Mouse (Mus musculus) forebrain, postnatal 0 days (tissue): ENCODE results near the gene Slc44a4. TPM values are rescaled to one million over a fixed set of nuclear protein-coding genes. Genes with fewer than 3 reads are reported as not detected.

ENCODE experiments used
- ATAC-seq: fragments of 200-750 bp; cut with Nextera tagmentation; 2 replicates; pipeline ENCODE4 v1.8.0; 2017; ENCODE audit warnings: mild to moderate bottlenecking, moderate library complexity
- DNase-seq: peaks from one replicate; pipeline ENCODE4 v3.0.0-alpha.2; 2015
- H3K27ac ChIP-seq: fragments of 300-500 bp; sonication (generic); 2 replicates; pipeline ENCODE4 v1.5.1; 2014; ENCODE audit warnings: low read depth, mild to moderate bottlenecking, antibody characterized with exemption, low read length, moderate library complexity, mixed read lengths
- H3K27me3 ChIP-seq: fragments of 300-500 bp; sonication (generic); 2 replicates; pipeline ENCODE4 v1.6.1; 2014; ENCODE audit warnings: mild to moderate bottlenecking, low read length, mixed read lengths; ENCODE audit not compliant: insufficient read depth
- H3K36me3 ChIP-seq: fragments of 300-500 bp; sonication (generic); 2 replicates; pipeline ENCODE4 v1.6.1; 2014; ENCODE audit warnings: mild to moderate bottlenecking, moderate library complexity; ENCODE audit not compliant: insufficient read depth
- H3K4me1 ChIP-seq: fragments of 300-500 bp; sonication (generic); 2 replicates; pipeline ENCODE4 v1.6.1; 2014; ENCODE audit warnings: antibody characterized with exemption; ENCODE audit not compliant: insufficient read depth
- H3K4me2 ChIP-seq: fragments of 300-500 bp; sonication (generic); 2 replicates; pipeline ENCODE4 v1.6.1; 2014; ENCODE audit warnings: low read depth, mild to moderate bottlenecking, moderate library complexity
- H3K4me3 ChIP-seq: fragments of 300-500 bp; sonication (generic); 2 replicates; pipeline ENCODE4 v1.5.1; 2014; ENCODE audit warnings: low read depth, low read length, mixed read lengths
- H3K9ac ChIP-seq: fragments of 300-500 bp; sonication (generic); 2 replicates; pipeline ENCODE4 v1.6.1; 2014; ENCODE audit warnings: mild to moderate bottlenecking
- H3K9me3 ChIP-seq: fragments of 300-500 bp; sonication (generic); 2 replicates; pipeline ENCODE4 v1.6.1; 2016; ENCODE audit warnings: low read length
- CTCF ChIP-seq: sonication (generic); IDR thresholded peaks from 2 replicates; pipeline ENCODE4 v1.5.1; 2016; ENCODE audit warnings: antibody characterized with exemption, control low read depth, low read depth
- WGBS: fragments of 180-500 bp; shearing (Covaris S2); extraction: QIAGEN DNeasy Blood & Tissue Kit; methylation state at CpG from one replicate; pipeline ENCODE4 v1.1.7; 2014; 5-methylcytosine and 5-hydroxymethylcytosine counted together
- polyA plus RNA-seq: library from polyadenylated mRNA; unstranded; fragments of >200 nt; fragmentation: Nextera tagmentation; extraction: Ambion mirVana; gene quantifications from 2 replicates; pipeline ENCODE4 v1.2.1, GENCODE M21; 2015
- total RNA-seq: library from RNA; depleted of rRNA; stranded (reverse); fragments of >200 nt; gene quantifications from 2 replicates; pipeline ENCODE4 v1.2.3, GENCODE M21; 2014

Gene Slc44a4
- total and polyA plus RNA-seq, 2 experiments from 2014 or later, result not detected

DNA sequence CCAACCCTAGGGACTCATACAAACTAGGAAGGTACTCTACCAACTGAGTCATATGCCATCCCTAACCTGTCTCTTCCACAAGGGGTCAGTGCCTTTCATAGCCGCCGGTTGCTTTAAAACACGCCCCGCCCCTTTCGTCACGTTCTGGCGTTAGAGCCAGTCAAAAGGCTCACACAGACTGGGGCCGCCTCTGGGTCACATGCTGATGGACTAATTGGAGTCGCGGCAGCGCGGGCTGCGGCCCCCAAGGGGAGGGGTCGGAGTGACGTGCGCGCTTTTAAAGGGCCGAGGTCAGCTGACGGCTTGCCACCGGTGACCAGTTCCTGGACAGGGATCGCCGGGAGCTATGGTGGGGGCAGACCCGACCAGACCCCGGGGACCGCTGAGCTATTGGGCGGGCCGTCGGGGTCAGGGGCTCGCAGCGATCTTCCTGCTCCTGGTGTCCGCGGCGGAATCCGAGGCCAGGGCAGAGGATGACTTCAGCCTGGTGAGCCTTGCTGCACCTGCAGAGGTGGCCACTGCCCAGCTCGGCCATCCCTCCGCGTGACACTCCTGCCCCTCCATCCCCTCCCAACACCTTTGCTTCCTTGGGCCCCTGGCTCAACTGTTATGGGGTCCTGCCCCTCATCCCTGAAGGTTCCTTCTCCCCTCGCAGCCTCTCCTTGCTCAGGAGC is 16.9 kb downstream of the Slc44a4 start, which contains the start of gene Neu1:
Neu1 (plus strand) TSS at position 193 of the 674 bp plus-strand sequence.
- H3K27ac ChIP-seq, result peak within 1 kb of the TSS; percentile 67

DNA sequence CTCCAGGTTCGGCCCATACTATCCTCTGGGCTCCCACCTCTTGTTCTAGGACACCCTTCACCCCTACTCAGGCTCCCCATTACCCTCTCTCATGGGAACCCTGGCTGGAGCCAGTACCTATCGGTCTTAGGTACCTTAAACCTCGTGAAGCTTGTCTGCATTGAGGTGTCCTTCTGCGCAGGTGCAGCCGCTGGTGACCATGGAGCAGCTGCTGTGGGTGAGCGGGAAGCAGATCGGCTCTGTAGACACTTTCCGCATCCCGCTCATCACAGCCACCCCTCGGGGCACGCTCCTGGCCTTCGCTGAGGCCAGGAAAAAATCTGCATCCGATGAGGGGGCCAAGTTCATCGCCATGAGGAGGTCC is 17.5 kb downstream of the Slc44a4 start:
- peak overlapping the region; percentile 99 for H3K4me2 ChIP-seq
- no peak for TF ChIP-seq CTCF
- peak overlapping the region; percentile 67 for H3K27ac ChIP-seq
- peaks cover 20% of the 10 kb centered on the region for H3K36me3 ChIP-seq
- ATAC-seq, result peak; percentile 5
- peak overlapping the region; percentile 87 for H3K4me3 ChIP-seq
- 11% methylated on average over 14 of the region's 14 CpGs for WGBS
- H3K9ac ChIP-seq, result peak overlapping the region; percentile 88
- H3K27me3 ChIP-seq, result no peaks in the 10 kb centered on the region
- peaks cover 7% of the 10 kb centered on the region for H3K4me1 ChIP-seq
- peak; percentile 38 for DNase-seq
- H3K9me3 ChIP-seq, result no peaks in the 10 kb centered on the region

More for the DNA sequence above, 16.9 kb downstream of the Slc44a4 start, which contains the start of gene Neu1:
- Histone ChIP-seq H3K27me3 (no peaks in the 10 kb centered on the region), H3K4me1 (peaks cover 7% of the 10 kb centered on the region), H3K9me3 (no peaks in the 10 kb centered on the region), H3K9ac (peak within 1 kb of the TSS; percentile 88), H3K36me3 (peaks cover 20% of the 10 kb centered on the region), H3K4me2 (peak within 1 kb of the TSS; percentile 99), H3K4me3 (peak within 1 kb of the TSS; percentile 87)
- 1% methylated on average over 38 of the region's 38 CpGs for WGBS
- DNase-seq (peak; percentile 98), ATAC-seq (peak; percentile 99)
- peak; percentile 83 for TF ChIP-seq CTCF

DNA sequence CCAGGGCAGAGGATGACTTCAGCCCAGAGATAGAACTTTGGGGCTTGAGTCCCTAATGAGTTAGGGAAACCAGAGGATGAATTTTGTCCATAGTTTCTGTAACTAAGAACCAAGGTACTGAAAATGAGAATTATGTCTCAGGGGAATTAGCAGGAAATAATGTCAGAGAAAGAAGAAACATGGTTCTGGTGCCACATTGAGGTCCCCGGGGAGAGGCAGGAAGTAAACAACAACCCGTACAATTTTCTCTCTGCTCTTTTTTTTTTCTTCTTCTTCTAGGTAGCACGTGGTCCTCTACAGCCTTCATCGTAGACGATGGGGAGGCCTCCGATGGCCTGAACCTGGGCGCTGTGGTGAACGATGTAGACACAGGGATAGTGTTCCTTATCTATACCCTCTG is 18.0 kb downstream of the Slc44a4 start:
- ATAC-seq, result no peak
- Histone ChIP-seq H3K4me2 (peak overlapping the region; percentile 99), H3K36me3 (peaks cover 20% of the 10 kb centered on the region), H3K27ac (no peak overlapping the region), H3K4me1 (peaks cover 7% of the 10 kb centered on the region), H3K4me3 (peak overlapping the region; percentile 87), H3K9me3 (no peaks in the 10 kb centered on the region), H3K9ac (peak overlapping the region; percentile 88), H3K27me3 (no peaks in the 10 kb centered on the region)
- DNase-seq, result no peak
- TF ChIP-seq CTCF, result no peak
- WGBS, result 91% methylated on average over 8 of the region's 8 CpGs

DNA sequence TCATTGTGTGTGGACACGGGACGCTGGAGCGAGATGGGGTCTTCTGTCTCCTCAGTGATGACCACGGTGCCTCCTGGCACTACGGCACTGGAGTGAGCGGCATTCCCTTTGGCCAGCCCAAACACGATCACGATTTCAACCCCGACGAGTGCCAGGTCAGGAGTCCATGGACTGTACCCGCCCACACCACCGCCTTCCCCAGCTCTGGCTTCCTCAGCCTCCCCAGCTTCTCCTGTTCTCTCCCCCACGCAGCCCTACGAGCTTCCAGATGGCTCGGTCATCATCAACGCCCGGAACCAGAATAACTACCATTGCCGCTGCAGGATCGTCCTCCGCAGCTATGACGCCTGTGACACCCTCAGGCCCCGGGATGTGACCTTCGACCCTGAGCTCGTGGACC is 19.8 kb downstream of the Slc44a4 start:
- ATAC-seq (no peak), DNase-seq (no peak)
- Histone ChIP-seq H3K9me3 (no peaks in the 10 kb centered on the region), H3K36me3 (peaks cover 20% of the 10 kb centered on the region), H3K4me2 (no peak overlapping the region), H3K4me3 (no peak overlapping the region), H3K9ac (no peak overlapping the region), H3K27ac (no peak overlapping the region), H3K4me1 (peaks cover 7% of the 10 kb centered on the region), H3K27me3 (no peaks in the 10 kb centered on the region)
- 75% methylated on average over 24 of the region's 24 CpGs for WGBS
- TF ChIP-seq CTCF, result no peak

DNA sequence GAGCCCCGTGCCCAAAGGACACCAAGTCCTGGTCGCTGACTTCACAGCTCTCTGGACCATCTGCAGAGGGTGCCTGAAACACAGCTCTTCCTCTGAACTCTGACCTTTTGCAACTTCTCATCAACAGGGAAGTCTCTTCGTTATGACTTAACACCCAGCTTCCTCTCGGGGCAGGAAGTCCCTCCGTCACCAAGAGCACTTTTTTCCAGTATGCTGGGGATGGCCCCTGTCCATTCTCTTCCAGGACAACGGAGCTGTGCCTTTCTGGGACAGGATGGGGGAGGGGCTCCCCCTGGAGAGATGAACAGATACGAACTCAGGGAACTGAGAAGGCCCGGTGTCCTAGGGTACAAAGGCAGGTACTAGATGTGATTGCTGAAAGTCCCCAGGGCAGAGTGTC is 20.6 kb downstream of the Slc44a4 start:
- no peaks in the 10 kb centered on the region for H3K9me3 ChIP-seq
- ATAC-seq, result no peak
- H3K4me3 ChIP-seq, result no peak overlapping the region
- no peak overlapping the region for H3K4me2 ChIP-seq
- DNase-seq, result no peak
- no peak overlapping the region for H3K9ac ChIP-seq
- H3K4me1 ChIP-seq, result peaks cover 7% of the 10 kb centered on the region
- H3K36me3 ChIP-seq, result peaks cover 20% of the 10 kb centered on the region
- no peak for TF ChIP-seq CTCF
- WGBS, result 59% methylated on average over 8 of the region's 8 CpGs
- H3K27me3 ChIP-seq, result no peaks in the 10 kb centered on the region
- H3K27ac ChIP-seq, result no peak overlapping the region

DNA sequence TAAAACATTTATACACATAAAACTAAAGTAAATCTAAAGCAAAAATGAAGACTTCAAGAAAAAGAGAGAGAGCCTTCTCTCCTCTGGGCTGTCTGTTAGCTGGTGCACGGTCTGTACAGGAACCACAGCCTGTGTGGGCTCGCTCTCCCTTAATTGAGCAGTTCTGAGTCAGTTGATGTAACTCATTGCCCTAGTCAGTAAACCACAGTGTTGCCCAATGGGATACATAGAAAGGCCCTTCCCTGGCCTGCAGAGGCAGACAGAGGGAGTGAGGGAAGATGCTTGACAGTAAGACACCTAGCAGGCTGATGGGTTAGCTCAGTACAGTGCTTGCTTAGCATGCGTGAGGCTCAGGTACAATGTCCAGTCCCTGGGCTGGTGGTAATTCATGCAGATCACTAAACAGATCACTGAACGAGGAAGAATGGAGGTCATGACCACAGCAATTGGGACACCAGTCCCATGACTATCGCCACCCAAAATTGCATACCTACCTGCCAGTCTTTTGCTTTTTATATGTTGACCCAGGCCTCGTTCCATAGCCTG is 23.8 kb downstream of the Slc44a4 start:
- ATAC-seq, result no peak
- no peaks in the 10 kb centered on the region for H3K9me3 ChIP-seq

DNA sequence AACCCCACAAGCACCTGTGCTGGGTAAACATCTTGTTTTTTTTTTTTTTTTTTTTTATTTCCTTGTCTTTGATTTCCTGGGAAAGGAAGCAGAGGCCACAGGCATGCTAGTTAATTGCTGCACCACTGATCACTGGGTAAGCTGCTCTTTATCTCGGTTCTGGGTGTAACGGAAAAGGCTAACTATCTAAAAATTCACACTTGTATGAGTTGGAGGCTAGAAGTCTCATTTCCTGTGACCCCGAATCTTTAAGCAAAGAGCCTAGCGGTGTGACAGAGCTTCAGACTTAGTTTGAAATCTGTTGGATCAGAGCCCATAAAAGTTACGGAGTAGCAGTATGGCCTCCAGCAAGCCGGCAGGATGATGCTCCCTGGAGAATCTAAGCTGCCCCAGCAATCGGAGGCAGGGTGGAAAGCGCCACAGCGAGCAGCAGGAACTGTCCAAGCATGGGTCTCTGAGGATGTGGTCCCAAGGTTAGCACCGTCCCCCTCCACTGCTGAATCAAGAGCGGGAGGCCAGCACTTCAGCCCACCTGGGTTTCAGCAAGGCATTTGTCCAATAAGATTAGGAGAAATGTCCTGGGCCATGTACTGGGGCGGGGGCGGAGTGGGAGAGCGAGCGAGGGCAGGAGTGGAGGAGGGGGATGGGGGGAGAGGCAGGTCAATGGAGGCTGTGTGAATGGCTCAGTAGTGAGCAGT is 27.2 kb downstream of the Slc44a4 start:
- Histone ChIP-seq H3K9me3 (no peaks in the 10 kb centered on the region), H3K36me3 (no peaks in the 10 kb centered on the region), H3K9ac (no peak overlapping the region), H3K4me2 (peak overlapping the region; percentile 30; the same call in 1 of the 2 replicates), H3K27me3 (no peaks in the 10 kb centered on the region), H3K27ac (no peak overlapping the region), H3K4me3 (0 out of 2 replicates have a peak overlapping the region, but pooled peaks have one; percentile 1), H3K4me1 (no peaks in the 10 kb centered on the region)
- ATAC-seq, result no peak
- no peak for TF ChIP-seq CTCF
- 5% methylated on average over 15 of the region's 15 CpGs for WGBS
- DNase-seq, result no peak

More for the DNA sequence above, 23.8 kb downstream of the Slc44a4 start:
- H3K9ac ChIP-seq, result no peak overlapping the region
- DNase-seq, result no peak
- H3K36me3 ChIP-seq, result peaks cover 20% of the 10 kb centered on the region
- H3K4me1 ChIP-seq, result no peaks in the 10 kb centered on the region
- TF ChIP-seq CTCF, result no peak
- no peaks in the 10 kb centered on the region for H3K27me3 ChIP-seq
- no peak overlapping the region for H3K4me2 ChIP-seq
- no peak overlapping the region for H3K4me3 ChIP-seq
- WGBS, result 85% methylated on average over 6 of the region's 6 CpGs
- H3K27ac ChIP-seq, result no peak overlapping the region
